Mouse (Mus musculus) E14TG2a.4 (cell line): ENCODE measurements around the gene Pigl.

Experiments used
- CTCF ChIP-seq: conservative IDR thresholded peaks from 2 replicates; pipeline ENCODE4 v1.5.1; 2014; ENCODE audit warnings: low read length
- NANOG ChIP-seq: IDR thresholded peaks from 2 replicates; pipeline ENCODE4 v1.6.1; 2014; ENCODE audit warnings: borderline replicate concordance, low read length, mixed read lengths

GRCm38 (mm10) chr11:62558152-62558551 is 99.9 kb downstream of the Pigl start:
- TF ChIP-seq CTCF: no peak
- no peak for TF ChIP-seq NANOG
